Mouse (Mus musculus): ENCODE data around the gene Gm9837.

GRCm38 (mm10) chr11:53424826-53425225 lies 45.5 kb downstream of the Gm9837 start:
- TF ChIP-seq MEF2A (IDR thresholded peaks at IDR 0.05; ENCODE audit: borderline replicate concordance, low read depth, low read length) (no peak), JUN (IDR thresholded peaks at IDR 0.05; ENCODE audit: insufficient read depth, low read depth, low read length) (no peak), EP300 (IDR thresholded peaks at IDR 0.05; ENCODE audit: low read length) (no peak), BHLHE40 (IDR thresholded peaks at IDR 0.05; ENCODE audit: low read depth, low read length) (no peak), ZC3H11A (IDR thresholded peaks at IDR 0.05; ENCODE audit: low read depth, low read length) (no peak), MAZ (IDR thresholded peaks at IDR 0.05; ENCODE audit: low read depth, low read length) (no peak), CTCF (conservative IDR thresholded peaks at IDR 0.05 in 1 of 2, IDR thresholded peaks at IDR 0.05 in 1 of 2; ENCODE audit: low read depth in 2 of 2, low read length in 2 of 2) (no peak), NELFE (IDR thresholded peaks at IDR 0.05; ENCODE audit: low read depth, low read length) (no peak), KAT2A (IDR thresholded peaks at IDR 0.05; ENCODE audit: insufficient replicate concordance, low read length) (no peak), POLR2A (IDR thresholded peaks at IDR 0.05; ENCODE audit: low read depth, low read length) (no peak), HCFC1 (IDR thresholded peaks at IDR 0.05; ENCODE audit: low read depth, low read length) (no peak), GABPA (IDR thresholded peaks at IDR 0.05; ENCODE audit: insufficient replicate concordance, low read depth, low read length) (no peak)

Data from CH12.LX (cell line).